Mouse (Mus musculus): Measurements from ENCODE around the gene Lpar6.

Gene Lpar6

GRCm38 (mm10) chr14:73255426-73255970, 17.8 kb downstream of the Lpar6 start:
- DNase-seq (ENCODE audit: low read depth, low spot score): no peak

- no peak for DNase-seq (ENCODE audit: low read depth, low spot score)
Observed at GRCm38 (mm10) chr14:73257348-73257747, 19.7 kb downstream of the Lpar6 start.

GRCm38 (mm10) chr14:73258181-73258580, 20.5 kb downstream of the Lpar6 start:
- peak; percentile 25 for DNase-seq (ENCODE audit: low read depth, low spot score)

- DNase-seq (ENCODE audit: low read depth, low spot score): no peak
Observed at GRCm38 (mm10) chr14:73262210-73262609, 24.5 kb downstream of the Lpar6 start.

GRCm38 (mm10) chr14:73266166-73266565, 28.5 kb downstream of the Lpar6 start:
- no peak for DNase-seq (ENCODE audit: low read depth, low spot score)

GRCm38 (mm10) chr14:73271807-73272206, 34.1 kb downstream of the Lpar6 start:
- DNase-seq (ENCODE audit: low read depth, low spot score): no peak

GRCm38 (mm10) chr14:73279096-73279495, 41.4 kb downstream of the Lpar6 start:
- DNase-seq (ENCODE audit: low read depth, low spot score): no peak

- no peak for DNase-seq (ENCODE audit: low read depth, low spot score)
Observed at GRCm38 (mm10) chr14:73280996-73281395, 43.3 kb downstream of the Lpar6 start.

GRCm38 (mm10) chr14:73289915-73290314, 52.2 kb downstream of the Lpar6 start:
- DNase-seq (ENCODE audit: low read depth, low spot score): no peak

GRCm38 (mm10) chr14:73292434-73292833, 54.7 kb downstream of the Lpar6 start:
- no peak for DNase-seq (ENCODE audit: low read depth, low spot score)
